Mouse (Mus musculus) gonadal fat pad, adult 2 months (tissue): Measurements from ENCODE around the gene Itpr1. TPM values are rescaled to one million over a fixed set of nuclear protein-coding genes. Genes with fewer than 3 reads are reported as not detected.

Experiments used
- DNase-seq: peaks from one replicate; pipeline ENCODE4 v3.0.0-alpha.2; 2012; ENCODE audit warnings: low read depth
- polyA plus RNA-seq: library from polyadenylated mRNA; depleted of rRNA; stranded (reverse); fragments of >200 nt; gene quantifications from 2 replicates; pipeline ENCODE4 v1.2.3, GENCODE M21; 2012

Gene Itpr1
- polyA plus RNA-seq, 1 experiment: 20.9 TPM

DNA sequence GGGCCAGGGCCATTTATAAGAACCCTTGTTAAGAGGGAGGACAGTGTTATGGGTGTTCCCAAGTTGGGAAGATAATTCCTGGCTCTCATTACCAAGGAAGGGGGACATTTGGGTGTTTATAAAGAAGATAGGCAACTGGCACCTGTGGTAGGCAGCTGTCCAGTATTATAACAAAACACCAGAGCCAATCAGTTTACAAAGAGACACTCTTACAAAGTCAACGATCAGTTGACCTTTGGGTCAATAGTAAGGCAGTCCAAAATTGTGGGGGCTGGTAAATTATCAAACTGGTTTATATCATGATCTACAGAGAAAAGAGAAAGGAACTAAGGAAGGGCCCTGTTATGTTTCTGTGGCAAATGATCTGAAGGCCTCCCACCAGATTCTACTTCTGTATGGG is 104.1 kb downstream of the Itpr1 start:
- no peak for DNase-seq

DNA sequence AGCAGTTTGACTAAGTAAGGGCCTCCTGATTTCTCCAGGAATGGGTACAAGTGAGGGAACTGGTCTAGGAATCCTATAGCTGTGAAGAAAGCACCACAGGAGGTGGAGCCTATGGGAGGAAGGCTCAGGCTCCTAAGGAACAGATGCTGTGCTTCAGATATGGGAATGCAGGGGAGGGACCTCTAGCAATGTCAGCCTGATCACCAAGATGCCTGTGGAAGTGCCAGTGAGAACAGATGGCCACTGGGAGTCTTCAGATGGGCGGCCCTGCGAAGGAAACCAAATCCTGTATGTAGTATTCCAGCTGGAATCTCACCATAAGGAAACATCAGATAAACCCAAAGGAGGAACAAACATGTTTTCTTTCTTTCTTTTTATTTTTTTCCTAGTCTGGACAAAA is 108.8 kb downstream of the Itpr1 start:
- no peak for DNase-seq

DNA sequence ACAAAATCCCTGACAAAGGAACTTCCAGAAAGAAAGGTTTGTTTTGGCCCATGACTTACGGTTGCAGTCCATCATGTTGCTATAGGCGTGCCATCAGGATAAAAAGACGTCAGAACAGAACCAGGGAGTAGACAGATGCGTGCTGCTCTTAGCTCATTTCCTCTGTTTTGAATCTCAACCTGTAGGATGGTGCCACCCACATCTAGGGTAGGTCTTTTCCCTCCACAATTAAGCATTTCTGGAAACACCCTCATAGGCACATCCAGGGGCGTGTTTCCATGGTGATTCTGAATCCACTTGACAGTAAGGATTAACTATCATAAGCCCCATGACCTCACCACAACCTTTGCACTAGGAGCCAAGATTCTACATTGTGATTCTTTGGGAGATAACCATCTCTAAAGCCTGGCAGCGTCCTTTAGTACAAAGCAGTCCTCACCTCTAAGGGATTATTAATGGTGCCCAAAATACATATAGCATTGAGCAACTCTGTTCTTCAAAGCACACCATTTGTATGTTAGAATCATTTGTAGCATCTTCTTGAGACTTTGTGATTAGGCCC is 111.6 kb downstream of the Itpr1 start:
- DNase-seq: peak; percentile 81

DNA sequence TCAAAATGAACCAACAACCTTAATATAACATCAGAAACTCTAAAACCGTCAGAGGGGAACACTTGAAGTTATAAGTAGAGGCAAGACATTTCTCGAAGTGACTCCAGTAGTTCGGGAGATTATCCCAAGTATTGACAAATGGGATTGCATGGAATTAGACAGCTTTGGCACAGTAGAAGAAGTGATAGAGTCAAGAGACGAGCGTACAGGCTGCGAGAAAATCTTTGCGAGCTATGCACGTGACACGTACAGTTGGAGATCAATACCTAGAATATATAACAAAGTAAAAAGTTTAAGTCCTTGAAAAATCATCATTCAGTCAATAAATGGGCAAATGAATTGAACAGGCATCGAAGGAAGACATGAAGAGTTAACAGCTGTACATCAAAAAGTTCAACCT is 112.5 kb downstream of the Itpr1 start:
- no peak for DNase-seq

DNA sequence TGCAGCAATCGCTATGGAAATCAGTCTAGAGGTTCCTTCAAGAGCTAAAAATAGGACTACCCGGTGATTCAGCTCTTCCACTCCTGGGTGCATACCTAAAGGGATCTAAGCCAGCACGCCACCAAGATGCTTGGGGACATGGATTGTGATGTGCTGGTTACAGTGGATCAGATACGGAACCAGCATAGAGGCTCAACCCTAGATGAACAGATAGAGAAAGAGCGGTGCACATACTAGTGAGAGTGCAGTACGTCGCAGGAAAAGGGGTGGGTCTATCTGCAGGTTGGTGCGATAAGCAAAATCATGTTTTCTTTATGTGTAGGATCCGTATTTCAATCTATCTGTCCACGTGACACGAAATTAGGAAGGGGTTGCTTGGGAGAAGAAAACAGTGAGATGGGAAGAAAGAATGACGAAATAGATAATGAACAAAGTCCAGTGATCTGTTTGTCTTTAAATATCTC is 113.1 kb downstream of the Itpr1 start:
- DNase-seq: no peak

DNA sequence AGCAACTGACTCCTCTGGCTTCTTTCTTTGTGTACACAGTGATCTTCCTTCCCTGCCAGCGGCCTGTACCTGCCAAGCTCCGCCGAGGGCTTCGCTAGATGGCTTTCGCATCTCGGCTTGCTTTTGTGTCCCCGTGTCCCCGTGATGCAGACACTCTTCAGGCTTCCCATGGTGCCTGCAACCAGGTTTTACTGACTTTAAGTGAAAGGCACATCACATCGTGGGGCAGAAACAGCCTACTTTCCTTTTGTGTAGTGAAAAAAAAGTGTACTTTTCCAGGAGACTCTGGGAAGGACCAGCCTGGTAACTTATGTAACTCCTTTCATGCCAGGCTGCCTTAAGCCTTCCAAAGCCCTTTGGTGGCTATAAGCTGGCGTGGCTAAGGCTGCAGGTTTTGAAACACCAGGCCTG is 113.9 kb downstream of the Itpr1 start:
- no peak for DNase-seq

DNA sequence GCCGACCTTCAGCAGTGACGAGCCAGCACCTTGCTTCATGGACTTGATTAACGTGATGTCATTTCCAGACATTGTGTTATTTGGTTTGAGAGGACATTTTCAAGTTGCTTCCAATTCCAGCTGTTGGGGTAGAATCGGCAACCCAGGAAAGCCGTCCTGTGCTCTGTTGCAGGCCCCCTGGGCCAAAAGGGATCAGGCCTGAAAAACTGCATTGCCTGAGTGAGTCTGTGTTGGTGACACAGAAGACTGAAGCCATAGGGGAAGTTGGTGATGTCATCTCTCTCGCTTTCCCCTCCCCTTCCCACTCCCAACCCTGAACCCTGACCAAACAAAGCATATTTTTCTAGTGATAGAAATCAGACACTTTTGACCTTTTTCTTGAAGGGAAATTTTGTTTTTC is 114.7 kb downstream of the Itpr1 start:
- no peak for DNase-seq

DNA sequence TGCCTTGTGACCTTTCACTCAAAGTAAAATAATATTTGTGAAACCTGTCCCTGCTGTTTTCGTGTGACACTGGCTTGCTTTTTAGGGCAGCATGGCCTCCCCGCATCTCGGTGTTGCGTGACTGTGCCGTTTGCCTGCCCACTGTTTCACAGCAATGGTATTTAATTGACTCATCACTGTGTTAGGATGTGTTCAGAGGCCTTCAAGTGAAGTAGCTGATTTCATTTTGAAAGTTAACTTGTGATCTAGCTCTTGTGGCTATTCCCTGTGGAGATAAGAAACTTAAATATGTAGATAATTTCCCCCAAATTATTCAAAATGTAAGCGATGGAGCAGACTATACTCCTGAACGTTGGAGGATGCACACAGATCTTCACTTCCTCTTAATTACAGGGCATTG is 115.4 kb downstream of the Itpr1 start:
- DNase-seq: no peak

DNA sequence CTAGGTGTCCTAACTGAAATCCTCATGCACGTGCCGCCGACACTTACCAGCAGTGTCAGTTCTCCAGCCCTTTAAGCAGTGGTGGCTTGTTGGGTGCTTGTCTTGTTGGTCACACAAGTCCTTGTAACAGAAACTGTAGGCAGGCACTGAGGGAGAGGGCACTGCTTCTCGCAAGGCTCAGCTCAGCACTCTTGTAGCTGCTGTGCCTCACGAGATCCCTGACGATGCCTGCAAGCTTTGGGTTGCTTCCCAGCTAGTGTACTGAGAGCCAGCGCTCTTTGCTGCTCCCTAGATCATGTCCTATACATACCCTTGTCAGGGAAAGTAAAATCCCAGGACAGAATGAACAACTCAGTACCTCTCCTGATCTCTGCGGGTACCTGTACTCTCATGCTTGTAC is 117.6 kb downstream of the Itpr1 start:
- no peak for DNase-seq

DNA sequence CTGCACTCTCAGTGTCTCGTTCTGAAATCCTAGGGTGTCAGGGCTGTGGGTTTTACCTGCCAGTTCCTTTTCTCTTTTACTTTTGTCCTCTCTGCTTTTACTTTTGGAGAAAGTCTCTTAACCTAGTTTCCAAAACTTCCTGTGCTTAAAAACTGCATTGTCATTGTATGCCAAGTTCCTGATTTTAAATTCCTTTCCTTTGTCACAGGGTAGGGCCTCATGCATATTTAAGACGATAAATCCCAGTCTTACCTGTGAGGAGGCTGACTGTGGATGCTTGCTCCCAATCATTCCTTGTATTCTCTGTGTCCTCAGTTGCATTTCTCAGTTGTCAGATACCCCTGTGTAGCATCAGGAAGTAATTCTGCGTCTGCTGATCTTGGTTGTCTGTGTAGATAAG is 118.4 kb downstream of the Itpr1 start:
- DNase-seq: no peak

DNA sequence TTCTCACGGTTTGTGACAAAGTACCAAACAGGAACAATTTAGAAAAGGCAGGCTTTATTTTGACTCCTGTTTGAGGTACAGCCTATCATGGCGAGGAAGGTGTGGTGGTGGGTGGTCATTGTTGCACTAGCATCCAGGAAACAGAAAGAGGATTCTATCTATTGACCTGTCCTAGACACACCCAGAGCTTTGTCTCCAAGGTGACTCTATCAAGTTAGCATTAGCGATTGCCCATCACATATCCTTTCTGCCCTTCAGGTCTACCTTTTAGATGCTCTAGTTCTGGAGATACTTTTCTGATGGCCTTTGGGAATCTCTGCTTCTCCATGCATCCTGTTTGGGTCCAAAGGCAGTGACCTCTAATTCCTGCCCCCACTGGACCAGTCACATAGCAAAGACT is 121.2 kb downstream of the Itpr1 start:
- DNase-seq: no peak

DNA sequence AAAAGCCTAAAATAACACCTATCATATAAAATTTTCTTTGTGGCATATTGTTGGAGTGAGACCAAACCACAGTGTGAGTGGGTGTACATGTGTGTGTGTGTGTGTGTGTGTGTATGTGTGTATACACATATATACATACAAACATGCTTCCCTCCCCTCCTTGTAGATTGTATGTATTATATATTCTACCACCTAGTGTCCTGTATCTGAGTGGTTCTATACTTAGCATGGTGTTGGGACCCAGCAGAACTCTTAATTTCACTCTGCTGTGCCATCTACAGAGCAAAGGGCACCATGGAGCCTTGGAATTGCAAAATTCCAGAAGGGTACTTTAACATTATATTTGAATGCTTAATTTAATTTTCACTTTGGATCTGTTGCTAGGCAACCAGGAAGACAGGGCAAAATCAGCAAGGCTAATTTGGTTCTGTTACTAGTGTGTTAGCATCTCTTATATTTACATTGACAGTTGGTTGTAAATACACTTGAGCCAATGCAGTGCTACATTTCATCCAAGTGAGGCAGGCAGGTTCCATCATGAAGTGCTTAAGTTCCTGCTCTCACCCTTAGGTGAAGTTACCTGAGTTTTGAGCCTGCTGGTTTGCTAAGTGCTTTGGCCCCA is 122.4 kb downstream of the Itpr1 start:
- DNase-seq: no peak

DNA sequence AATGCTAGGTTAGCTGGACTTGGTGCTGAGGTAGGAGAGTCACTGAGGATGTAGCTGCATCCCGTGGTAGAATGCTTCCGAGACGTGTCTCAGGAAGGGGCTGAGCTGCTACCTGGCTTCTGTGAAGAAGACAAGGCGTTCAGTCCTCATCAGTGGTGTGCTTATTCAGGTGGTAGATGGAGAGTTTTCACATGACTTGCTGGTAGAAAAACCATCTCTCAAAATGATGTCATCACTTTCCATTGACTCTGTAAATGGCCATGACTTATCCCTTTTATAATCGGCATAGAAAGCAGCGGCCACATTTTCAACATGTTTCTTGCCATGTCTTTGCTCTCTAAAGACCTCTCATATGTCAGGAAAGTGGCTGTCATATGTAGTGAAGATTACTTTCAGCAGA is 123.6 kb downstream of the Itpr1 start:
- no peak for DNase-seq

DNA sequence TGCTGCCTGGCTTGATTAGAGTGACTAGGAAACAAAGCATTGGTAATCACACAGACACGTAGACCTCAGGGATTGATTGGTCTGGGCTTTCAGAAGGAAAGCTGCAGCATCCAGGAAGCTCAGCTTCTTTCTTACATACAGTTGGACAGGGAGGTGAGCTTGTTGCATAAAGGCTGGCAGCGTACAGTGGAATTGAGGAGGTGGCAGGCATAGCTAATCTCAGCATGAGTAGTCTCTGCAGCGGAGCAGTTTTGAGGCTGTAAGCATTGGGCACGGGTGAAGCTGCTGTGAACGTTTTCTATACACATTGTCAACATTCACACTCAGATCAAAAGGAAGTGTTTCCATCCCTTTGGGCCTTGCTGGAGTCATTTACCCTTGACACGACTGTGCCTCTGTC is 124.4 kb downstream of the Itpr1 start:
- DNase-seq: no peak

DNA sequence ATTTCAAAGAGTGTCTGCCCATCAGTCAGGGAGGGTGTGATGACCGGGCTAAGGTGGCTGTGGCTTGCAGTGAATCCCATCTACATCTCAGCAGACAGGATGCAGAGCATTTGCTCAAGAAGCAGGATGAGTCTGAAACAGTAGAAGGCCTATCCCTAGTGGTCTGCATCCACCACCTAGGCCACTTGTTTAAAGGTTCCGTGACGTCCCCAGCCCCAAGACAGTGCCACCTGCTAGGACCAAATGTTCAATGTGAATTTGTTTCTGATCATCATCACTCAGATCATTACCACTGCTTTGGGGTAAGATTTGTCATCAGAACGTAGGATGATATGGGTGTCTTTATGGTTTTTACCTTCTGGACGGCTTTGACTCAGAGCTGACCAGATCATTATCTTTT is 125.5 kb downstream of the Itpr1 start:
- DNase-seq: no peak

DNA sequence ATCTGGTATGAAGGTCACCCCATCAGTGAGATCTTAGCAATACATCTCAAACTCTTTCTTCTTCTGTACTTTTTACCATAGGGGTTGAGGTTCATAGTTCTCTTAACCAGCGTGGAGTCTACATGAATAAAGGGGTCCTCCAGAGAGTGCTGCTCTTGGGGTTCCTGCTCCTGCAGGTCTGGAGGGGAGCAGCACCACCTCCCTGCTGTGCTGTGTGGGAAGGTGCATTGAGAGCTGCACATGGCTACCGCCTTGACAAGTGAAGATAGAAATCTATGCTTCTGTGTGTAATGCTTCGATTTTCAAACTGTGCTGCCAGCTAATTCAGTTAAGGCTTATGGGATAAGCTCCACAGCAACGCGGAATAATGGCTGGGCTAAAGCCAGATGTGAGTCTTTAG is 130.1 kb downstream of the Itpr1 start:
- DNase-seq: no peak

DNA sequence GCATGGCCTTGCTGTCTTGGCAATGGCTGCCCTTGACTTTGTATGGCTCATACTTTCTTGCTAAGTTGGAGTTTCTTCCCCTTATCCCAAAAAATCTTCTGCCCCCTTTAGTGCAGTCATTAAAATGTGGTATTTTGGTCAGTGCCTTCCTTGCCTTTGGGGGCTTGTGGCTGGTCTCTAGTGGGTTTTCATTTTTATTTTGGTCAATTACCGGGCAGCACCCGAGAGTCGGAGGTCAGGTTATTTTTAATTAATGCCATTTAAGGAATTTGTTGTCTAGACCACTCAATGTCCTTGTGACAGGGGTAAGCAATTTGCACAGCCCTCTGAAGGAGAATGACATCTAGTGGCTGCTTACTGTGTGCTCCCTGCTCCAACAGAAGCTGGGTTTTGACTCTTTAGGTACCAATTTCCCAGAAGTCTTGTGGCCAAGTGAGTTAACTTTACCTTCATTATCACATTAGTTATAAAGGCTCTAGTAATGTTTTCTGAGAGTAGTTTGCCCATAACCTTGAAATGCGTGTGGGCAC is 130.9 kb downstream of the Itpr1 start:
- no peak for DNase-seq

DNA sequence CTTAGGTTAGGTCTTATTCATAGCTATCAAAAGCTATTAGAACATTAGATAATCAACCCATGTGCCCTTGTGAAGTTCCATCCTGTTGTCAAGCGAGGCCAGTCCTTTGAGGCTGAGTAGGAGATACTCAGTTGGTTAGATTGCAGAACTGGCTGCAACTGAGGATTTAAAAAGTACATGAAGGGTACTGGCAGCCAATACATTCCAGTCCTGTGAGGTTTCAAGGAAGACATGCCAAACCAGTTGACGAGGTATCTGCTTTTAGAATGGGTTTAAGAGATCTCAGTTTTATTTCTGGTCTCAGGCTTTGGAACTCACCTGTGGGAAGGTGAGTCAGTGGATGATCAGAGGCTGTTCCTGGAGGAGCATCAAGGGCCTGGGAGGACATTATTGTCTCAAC is 137.9 kb downstream of the Itpr1 start:
- DNase-seq: no peak

DNA sequence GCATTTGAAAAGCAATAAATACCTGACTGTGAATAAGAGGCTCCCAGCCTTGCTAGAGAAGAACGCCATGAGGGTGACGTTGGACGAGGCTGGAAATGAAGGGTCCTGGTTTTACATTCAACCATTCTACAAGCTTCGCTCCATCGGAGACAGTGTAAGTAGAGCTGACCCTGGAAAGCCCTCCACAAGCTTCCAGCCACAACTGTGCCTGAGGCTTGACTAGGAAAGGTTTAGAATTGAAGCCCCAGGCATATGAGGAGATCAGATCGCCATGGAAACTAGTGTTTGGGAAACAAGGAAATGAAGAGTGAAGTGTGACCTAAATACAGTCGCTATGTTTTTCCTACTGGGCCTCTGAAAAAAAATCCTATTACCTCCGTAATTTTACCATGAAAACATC is 139.1 kb downstream of the Itpr1 start:
- no peak for DNase-seq

DNA sequence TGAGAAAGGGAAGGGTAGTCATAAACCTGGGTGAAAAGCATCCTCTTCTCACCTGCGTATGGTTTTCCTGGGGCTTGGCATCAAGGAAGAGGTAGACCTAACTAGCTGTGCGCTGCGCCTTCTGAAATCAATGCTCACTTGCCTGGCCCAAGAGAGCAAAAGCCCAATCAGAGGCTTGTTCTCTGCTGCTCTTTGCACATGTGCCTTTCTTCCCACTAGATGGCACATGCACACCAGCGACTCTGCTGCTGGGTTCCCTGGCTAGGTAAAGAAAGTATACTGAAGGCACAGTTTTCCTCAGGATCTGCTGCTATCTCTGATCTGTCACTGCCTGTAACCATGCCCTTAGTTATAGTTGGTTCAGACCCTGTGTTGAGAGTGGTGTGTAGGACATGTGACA is 154.5 kb downstream of the Itpr1 start:
- no peak for DNase-seq

DNA sequence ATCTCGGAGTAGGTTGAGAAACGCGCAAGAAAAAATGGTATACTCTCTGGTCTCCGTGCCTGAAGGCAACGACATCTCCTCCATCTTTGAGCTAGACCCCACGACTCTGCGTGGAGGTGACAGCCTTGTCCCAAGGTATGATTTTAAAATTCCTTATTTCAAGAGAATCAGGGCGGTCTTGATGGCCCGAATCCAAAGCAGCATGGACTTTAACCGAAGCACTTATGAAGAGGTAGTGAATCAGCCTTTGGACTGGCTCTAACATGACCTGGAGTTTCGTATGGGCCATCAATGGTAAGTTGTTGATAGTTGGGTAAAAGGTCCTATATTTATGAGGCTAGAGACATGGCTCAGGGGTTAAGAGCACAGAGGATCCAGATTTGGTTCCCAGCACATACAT is 156.1 kb downstream of the Itpr1 start:
- no peak for DNase-seq

DNA sequence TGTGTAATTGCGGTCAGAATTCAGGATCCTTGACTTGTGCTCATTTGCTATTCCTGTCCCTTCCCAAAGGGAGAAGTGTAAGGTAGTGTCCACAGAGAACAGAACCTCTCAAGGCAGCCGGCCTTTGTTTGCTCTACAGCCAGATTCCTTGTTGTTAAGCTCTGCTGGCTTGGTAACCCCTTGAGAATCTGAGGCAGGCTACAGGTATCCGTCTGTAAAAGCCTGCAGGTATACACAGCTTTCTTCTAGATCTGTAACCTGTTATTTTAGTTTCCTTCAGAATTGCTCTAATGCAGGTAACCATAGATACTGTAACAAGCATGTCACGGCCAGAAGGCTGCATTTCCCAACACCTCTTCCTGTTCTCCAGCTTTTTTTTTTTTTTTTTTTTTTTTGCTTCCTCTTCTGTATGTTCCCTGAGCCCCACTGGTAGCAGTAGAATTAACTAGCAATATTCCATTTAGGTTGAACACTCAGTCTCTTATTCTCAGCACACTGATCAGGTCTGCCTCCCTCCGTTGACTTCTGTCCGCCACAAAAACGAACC is 158.5 kb downstream of the Itpr1 start:
- DNase-seq: no peak

DNA sequence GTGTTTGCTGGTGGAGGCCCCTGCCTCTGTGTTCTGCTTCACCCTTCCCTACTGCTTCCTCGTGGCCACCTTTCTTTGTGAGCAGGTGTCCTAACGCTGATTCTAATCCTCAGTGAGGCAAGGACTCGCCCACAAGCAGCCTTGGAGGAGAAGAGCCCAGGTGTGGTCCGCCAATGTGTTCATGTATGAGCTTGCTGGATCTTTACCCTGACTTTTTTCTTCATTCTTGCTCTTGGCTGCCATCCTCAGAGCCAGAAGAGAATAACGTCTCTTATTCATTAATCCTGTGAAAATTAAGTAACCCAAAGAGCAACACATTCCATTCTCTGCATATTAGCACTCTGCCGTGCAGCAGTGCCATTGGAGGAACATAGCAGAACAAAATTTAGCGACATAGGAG is 161.1 kb downstream of the Itpr1 start:
- DNase-seq: peak; percentile 74

DNA sequence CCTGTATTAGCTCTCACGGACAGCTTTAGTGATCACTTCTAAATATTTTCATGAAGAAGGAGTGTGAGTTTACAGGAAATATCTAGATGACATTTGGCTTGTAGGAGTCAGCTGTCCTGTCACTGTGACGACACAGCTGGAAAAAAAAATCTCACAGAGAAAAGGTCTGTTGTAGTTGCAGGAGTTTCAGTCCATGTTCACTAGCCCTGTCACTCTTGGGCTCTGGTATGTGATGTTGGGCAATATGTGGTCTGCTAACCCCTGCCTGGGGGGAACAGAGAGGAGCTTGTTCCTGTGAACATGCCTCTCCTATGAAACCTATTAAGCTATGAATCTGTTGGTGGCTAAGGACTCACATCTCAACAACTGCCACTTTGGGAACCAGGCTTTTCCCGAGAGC is 166.1 kb downstream of the Itpr1 start:
- no peak for DNase-seq
